Mouse (Mus musculus) liver, adult 2 months (tissue): ENCODE measurements around the gene Ptma. TPM values are rescaled to one million over a fixed set of nuclear protein-coding genes. Genes with fewer than 3 reads are reported as not detected.
"Not testable (repeated sequence)": the region's sequence is repeated elsewhere in the genome, so short reads cannot be mapped to it uniquely, and the experiment has no call there.

Experiments used
- DNase-seq: peaks from one replicate; pipeline ENCODE4 v3.0.0-alpha.2; 2011; ENCODE audit warnings: low read depth, low spot score; ENCODE audit errors: extremely low read depth
- H3K27ac ChIP-seq: fragments of 200-500 bp; replicated peaks from 2 replicates; pipeline ENCODE4 v1.5.1; 2012; ENCODE audit warnings: low read depth, mild to moderate bottlenecking, control low read depth, inconsistent platforms, low read length; ENCODE audit not compliant: insufficient read depth
- H3K27me3 ChIP-seq: fragments of 200-500 bp; 2 replicates; pipeline ENCODE4 v1.6.1; 2012; ENCODE audit warnings: mild to moderate bottlenecking, moderate library complexity, low read length, inconsistent platforms; ENCODE audit not compliant: control insufficient read depth, insufficient read depth
- H3K36me3 ChIP-seq: fragments of 200-500 bp; 2 replicates; pipeline ENCODE4 v1.6.1; 2012; ENCODE audit warnings: low read length, inconsistent platforms; ENCODE audit not compliant: control insufficient read depth, insufficient read depth
- H3K4me1 ChIP-seq: fragments of 200-500 bp; 2 replicates; pipeline ENCODE4 v1.6.1; 2011; ENCODE audit warnings: low read length; ENCODE audit not compliant: control insufficient read depth, insufficient read depth
- H3K4me3 ChIP-seq: fragments of 200-500 bp; 2 replicates; pipeline ENCODE4 v1.5.1; 2011; ENCODE audit warnings: low read depth, mild to moderate bottlenecking, control low read depth, low read length, moderate library complexity; ENCODE audit not compliant: insufficient read depth
- H3K79me2 ChIP-seq: fragments of 200-500 bp; 2 replicates; pipeline ENCODE4 v1.6.1; 2012; ENCODE audit warnings: inconsistent platforms, mild to moderate bottlenecking, low read length, moderate library complexity; ENCODE audit not compliant: control insufficient read depth, insufficient read depth
- H3K9ac ChIP-seq: fragments of 200-500 bp; 2 replicates; pipeline ENCODE4 v1.6.1; 2012; ENCODE audit warnings: low read depth, mild to moderate bottlenecking, control low read depth, inconsistent platforms, low read length
- CTCF ChIP-seq: fragments of 200-500 bp; IDR thresholded peaks from 2 replicates; pipeline ENCODE4 v1.5.1; 2011; ENCODE audit warnings: low read depth, low read length, control low read depth
- POLR2A ChIP-seq: fragments of 200-500 bp; IDR thresholded peaks from 2 replicates; pipeline ENCODE4 v1.6.1; 2011; ENCODE audit warnings: low read length, control low read depth; ENCODE audit not compliant: insufficient read depth; ENCODE audit errors: extremely low read depth
- WGBS: fragments of 180-500 bp; shearing (Covaris S2); methylation state at CpG from one replicate; pipeline ENCODE4 v1.1.7; 2018; 5-methylcytosine and 5-hydroxymethylcytosine counted together
- polyA plus RNA-seq: library from polyadenylated mRNA; depleted of rRNA; stranded (reverse); fragments of >200 nt; gene quantifications from 2 replicates; pipeline ENCODE4 v1.2.3, GENCODE M21; 2012
- total RNA-seq: library from RNA; depleted of rRNA; stranded (reverse); fragments of >200 nt; gene quantifications from 2 replicates; pipeline ENCODE4 v1.2.3, GENCODE M21; 2014

Ptma gene
- total and polyA plus RNA-seq, 2 experiments: 240 to 259 TPM

GRCm38 (mm10) chr1:86509410-86509809 lies 17.1 kb upstream of the Ptma start:
- H3K4me1 ChIP-seq: peaks cover 11% of the 10 kb centered on the region
- no peaks in the 10 kb centered on the region for H3K79me2 ChIP-seq
- H3K36me3 ChIP-seq: no peaks in the 10 kb centered on the region
- no peak overlapping the region for H3K9ac ChIP-seq
- 21% methylated on average over 7 of the region's 7 CpGs for WGBS
- H3K4me3 ChIP-seq: no peak overlapping the region
- no peak for TF ChIP-seq POLR2A
- TF ChIP-seq CTCF: peak; percentile 95
- H3K27me3 ChIP-seq: no peaks in the 10 kb centered on the region
- DNase-seq: peak; percentile 73
- no peak overlapping the region for H3K27ac ChIP-seq

GRCm38 (mm10) chr1:86510266-86510665 lies 16.3 kb upstream of the Ptma start:
- no peak for DNase-seq
- Histone ChIP-seq H3K4me3 (no peak overlapping the region), H3K36me3 (no peaks in the 10 kb centered on the region), H3K4me1 (peaks cover 3% of the 10 kb centered on the region; the same call in 1 of the 2 replicates), H3K9ac (no peak overlapping the region), H3K79me2 (no peaks in the 10 kb centered on the region), H3K27me3 (no peaks in the 10 kb centered on the region), H3K27ac (no peak overlapping the region)
- 91% methylated on average over 1 of the region's 1 CpGs for WGBS
- TF ChIP-seq CTCF (no peak), POLR2A (no peak)

- Histone ChIP-seq H3K4me3 (no peak overlapping the region), H3K9ac (no peak overlapping the region), H3K27ac (no peak overlapping the region), H3K79me2 (no peaks in the 10 kb centered on the region), H3K36me3 (no peaks in the 10 kb centered on the region), H3K4me1 (peaks cover 2% of the 10 kb centered on the region; the same call in 1 of the 2 replicates), H3K27me3 (no peaks in the 10 kb centered on the region)
- DNase-seq: no peak
- WGBS: 85% methylated on average over 9 of the region's 9 CpGs
- TF ChIP-seq POLR2A (no peak), CTCF (no peak)
These were observed 15.7 kb upstream of the Ptma start for GRCm38 (mm10) chr1:86510676-86511441.

- 86% methylated on average over 4 of the region's 4 CpGs for WGBS
- Histone ChIP-seq H3K9ac (no peak overlapping the region), H3K4me1 (peaks cover 2% of the 10 kb centered on the region; the same call in 1 of the 2 replicates), H3K27ac (no peak overlapping the region), H3K79me2 (no peaks in the 10 kb centered on the region), H3K36me3 (no peaks in the 10 kb centered on the region), H3K4me3 (no peak overlapping the region), H3K27me3 (no peaks in the 10 kb centered on the region)
- TF ChIP-seq POLR2A (no peak), CTCF (no peak)
- DNase-seq: no peak
These were observed 14.3 kb upstream of the Ptma start for GRCm38 (mm10) chr1:86512154-86512720.

GRCm38 (mm10) chr1:86513031-86513430 lies 13.5 kb upstream of the Ptma start:
- H3K4me1 ChIP-seq, H3K79me2 ChIP-seq, H3K27ac ChIP-seq, DNase-seq, H3K36me3 ChIP-seq, H3K27me3 ChIP-seq, H3K9ac ChIP-seq, H3K4me3 ChIP-seq: not testable (repeated sequence)
- 92% methylated on average over 1 of the region's 1 CpGs for WGBS
